Mouse (Mus musculus) forebrain, embryonic 11.5 days (tissue): ENCODE results near the gene Gm20716. TPM values are rescaled to one million over a fixed set of nuclear protein-coding genes. Genes with fewer than 3 reads are reported as not detected.

Experiments
- ATAC-seq: fragments of 200-750 bp; cut with Nextera tagmentation; replicated peaks from 2 replicates; pipeline ENCODE4 v1.8.0; 2017; ENCODE audit warnings: moderate TSS enrichment; ENCODE audit not compliant: low FRiP score
- DNase-seq: peaks from one replicate; pipeline ENCODE4 v3.0.0-alpha.2; 2017; ENCODE audit warnings: low spot score
- H3K27ac ChIP-seq: fragments of 300-500 bp; sonication (generic); 2 replicates; pipeline ENCODE4 v1.5.1; 2014; ENCODE audit warnings: low read depth, low read length
- H3K27me3 ChIP-seq: fragments of 300-500 bp; sonication (generic); 2 replicates; pipeline ENCODE4 v1.6.1; 2014; ENCODE audit warnings: mild to moderate bottlenecking, low read length, mixed read lengths; ENCODE audit not compliant: control insufficient read depth, insufficient read depth
- H3K36me3 ChIP-seq: fragments of 300-500 bp; sonication (generic); 2 replicates; pipeline ENCODE4 v1.6.1; 2014; ENCODE audit warnings: mild to moderate bottlenecking, low read length, moderate library complexity, mixed read lengths; ENCODE audit not compliant: control insufficient read depth, insufficient read depth
- H3K4me1 ChIP-seq: fragments of 300-500 bp; sonication (generic); replicated peaks from 2 replicates; pipeline ENCODE4 v1.6.1; 2014; ENCODE audit warnings: low read length, mixed read lengths; ENCODE audit not compliant: control insufficient read depth, insufficient read depth
- H3K4me2 ChIP-seq: fragments of 300-500 bp; sonication (generic); 2 replicates; pipeline ENCODE4 v1.6.1; 2014; ENCODE audit warnings: low read depth, mild to moderate bottlenecking, low read length, moderate library complexity, mixed read lengths; ENCODE audit not compliant: severe bottlenecking
- H3K4me3 ChIP-seq: fragments of 300-500 bp; sonication (generic); 2 replicates; pipeline ENCODE4 v1.5.1; 2014; ENCODE audit warnings: low read depth, low read length
- H3K9ac ChIP-seq: fragments of 300-500 bp; sonication (generic); 2 replicates; pipeline ENCODE4 v1.6.1; 2014; ENCODE audit warnings: low read length
- H3K9me3 ChIP-seq: fragments of 300-500 bp; sonication (generic); 2 replicates; pipeline ENCODE4 v1.6.1; 2016; ENCODE audit warnings: low read length, mixed read lengths; ENCODE audit not compliant: control insufficient read depth
- WGBS: fragments of 180-500 bp; shearing (Covaris S2); extraction: QIAGEN DNeasy Blood & Tissue Kit; methylation state at CpG from one replicate; pipeline ENCODE4 v1.1.7; 2014; 5-methylcytosine and 5-hydroxymethylcytosine counted together
- microRNA-seq: library from miRNA; unstranded; fragments of <30 nt; microRNA quantifications from one replicate; pipeline ENCODE4, GENCODE M21; 2016; ENCODE audit not compliant: insufficient number of aligned reads
- polyA plus RNA-seq: library from polyadenylated mRNA; unstranded; fragments of >200 nt; fragmentation: Nextera tagmentation; extraction: Ambion mirVana; gene quantifications from 2 replicates; pipeline ENCODE4 v1.2.1, GENCODE M21; 2014

Gm20716 gene
- polyA plus RNA-seq, 1 experiment from 2014 or later: 30.3 TPM

GRCm38 (mm10) chr2:168154090-168154881 is 75.9 kb downstream of the Gm20716 start:
- no peaks in the 10 kb centered on the region for H3K9me3 ChIP-seq
- H3K4me1 ChIP-seq: peaks cover 3% of the 10 kb centered on the region
- ATAC-seq (peak; percentile 88), DNase-seq (peak; percentile 97)
- H3K36me3 ChIP-seq: no peaks in the 10 kb centered on the region
- WGBS: 21% methylated on average over 14 of the region's 14 CpGs
- H3K4me2 ChIP-seq: peak overlapping the region; percentile 22; the same call in 1 of the 2 replicates
- peak overlapping the region; percentile 72; the same call in 1 of the 2 replicates for H3K27ac ChIP-seq
- H3K27me3 ChIP-seq: no peaks in the 10 kb centered on the region
- no peak overlapping the region for H3K4me3 ChIP-seq
- peak overlapping the region; percentile 33 for H3K9ac ChIP-seq

GRCm38 (mm10) chr2:168149241-168149640 is 80.9 kb downstream of the Gm20716 start:
- 80% methylated on average over 8 of the region's 8 CpGs for WGBS
- no peak for DNase-seq
- H3K9ac ChIP-seq: no peak overlapping the region
- no peaks in the 10 kb centered on the region for H3K36me3 ChIP-seq
- no peaks in the 10 kb centered on the region; the same call in 1 of the 2 replicates for H3K4me1 ChIP-seq
- H3K27ac ChIP-seq: no peak overlapping the region
- H3K27me3 ChIP-seq: no peaks in the 10 kb centered on the region
- H3K4me3 ChIP-seq: no peak overlapping the region
- ATAC-seq: no peak
- H3K4me2 ChIP-seq: no peak overlapping the region
- H3K9me3 ChIP-seq: no peaks in the 10 kb centered on the region

GRCm38 (mm10) chr2:168147722-168148432 is 82.3 kb downstream of the Gm20716 start:
- no peaks in the 10 kb centered on the region for H3K27me3 ChIP-seq
- no peaks in the 10 kb centered on the region for H3K9me3 ChIP-seq
- no peaks in the 10 kb centered on the region; the same call in 1 of the 2 replicates for H3K4me1 ChIP-seq
- H3K9ac ChIP-seq: no peak overlapping the region
- no peak overlapping the region for H3K4me3 ChIP-seq
- H3K27ac ChIP-seq: no peak overlapping the region
- H3K36me3 ChIP-seq: no peaks in the 10 kb centered on the region
- H3K4me2 ChIP-seq: no peak overlapping the region
- DNase-seq: no peak
- ATAC-seq: no peak
- 69% methylated on average over 22 of the region's 22 CpGs for WGBS

- Histone ChIP-seq H3K27ac (no peak overlapping the region), H3K9ac (no peak overlapping the region), H3K4me3 (no peak overlapping the region), H3K9me3 (no peaks in the 10 kb centered on the region), H3K4me1 (no peaks in the 10 kb centered on the region; the same call in 1 of the 2 replicates), H3K4me2 (no peak overlapping the region), H3K36me3 (no peaks in the 10 kb centered on the region), H3K27me3 (no peaks in the 10 kb centered on the region)
- 88% methylated on average over 2 of the region's 2 CpGs for WGBS
- DNase-seq (no peak), ATAC-seq (no peak)
These were observed 84.7 kb downstream of the Gm20716 start for GRCm38 (mm10) chr2:168145437-168145836.

GRCm38 (mm10) chr2:168143794-168144193 is 86.4 kb downstream of the Gm20716 start:
- no peak for ATAC-seq
- DNase-seq: no peak
- no peak overlapping the region for H3K9ac ChIP-seq
- H3K36me3 ChIP-seq: no peaks in the 10 kb centered on the region
- H3K9me3 ChIP-seq: no peaks in the 10 kb centered on the region
- WGBS: 47% methylated on average over 5 of the region's 5 CpGs
- no peak overlapping the region for H3K4me2 ChIP-seq
- H3K4me1 ChIP-seq: no peaks in the 10 kb centered on the region; the same call in 1 of the 2 replicates
- H3K27ac ChIP-seq: no peak overlapping the region
- no peaks in the 10 kb centered on the region for H3K27me3 ChIP-seq
- H3K4me3 ChIP-seq: no peak overlapping the region

GRCm38 (mm10) chr2:168137161-168137560 is 93.0 kb downstream of the Gm20716 start:
- ATAC-seq: no peak
- Histone ChIP-seq H3K27ac (no peak overlapping the region), H3K4me2 (no peak overlapping the region)

More at GRCm38 (mm10) chr2:168137161-168137560, 93.0 kb downstream of the Gm20716 start:
- Histone ChIP-seq H3K9ac (no peak overlapping the region), H3K9me3 (no peaks in the 10 kb centered on the region), H3K4me3 (no peak overlapping the region), H3K27me3 (no peaks in the 10 kb centered on the region), H3K4me1 (no peaks in the 10 kb centered on the region), H3K36me3 (no peaks in the 10 kb centered on the region)
- no peak for DNase-seq
- 77% methylated on average over 15 of the region's 15 CpGs for WGBS

Small RNA genes lying within 50 kb of the gene (microRNA-seq; reads per million reads assigned to microRNA genes)
- not detected for gene Gm24561

Other genes with a start within 250 kb of the Gm20716 start
- 0.72 and 1.00 TPM in 2 replicates for gene Ripor3, start 219.7 kb downstream of the Gm20716 start, polyA plus RNA-seq
- 12.4 and 13.7 TPM in 2 replicates for gene Pard6b, start 149.4 kb downstream of the Gm20716 start, polyA plus RNA-seq
- 18.7 and 19.7 TPM in 2 replicates for gene Adnp, start 23.3 kb downstream of the Gm20716 start, polyA plus RNA-seq
- gene Dpm1, start 227 bp upstream of the Gm20716 start, polyA plus RNA-seq: 58.6 and 65.3 TPM in 2 replicates
- gene Mocs3, start 258 bp upstream of the Gm20716 start, polyA plus RNA-seq: 8.5 and 9.1 TPM in 2 replicates
- 1.5 and 2.2 TPM in 2 replicates for gene Kcng1, start 51.4 kb upstream of the Gm20716 start, polyA plus RNA-seq